Mouse (Mus musculus): ENCODE data around the gene Frmd4a. TPM values are rescaled to one million over a fixed set of nuclear protein-coding genes. Genes with fewer than 3 reads are reported as not detected.

Gene Frmd4a
- polyA plus RNA-seq, 1 experiment: 22.8 TPM

DNA sequence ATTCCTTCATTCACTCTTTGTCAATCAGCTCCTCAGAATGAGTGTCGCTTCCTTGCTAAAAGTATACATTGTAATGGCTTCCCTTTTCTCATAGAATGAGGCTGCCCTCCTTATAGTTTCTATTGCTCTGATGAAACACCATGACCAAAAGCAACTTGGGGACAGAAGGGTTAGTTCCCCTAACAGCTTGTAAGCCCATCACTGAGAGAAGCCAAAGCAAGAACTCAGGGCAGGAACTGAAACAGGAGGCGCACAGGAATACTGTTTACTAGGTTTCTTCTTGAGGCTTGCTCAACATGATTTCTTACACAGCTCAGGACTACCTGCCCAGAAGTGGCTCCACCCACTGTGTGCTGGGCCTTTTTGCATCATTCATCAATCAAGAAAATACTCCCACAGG, 273.0 kb downstream of the Frmd4a start:
- TF ChIP-seq CTCF (IDR thresholded peaks at IDR 0.05; ENCODE audit: control insufficient read depth, insufficient read depth, low read length): no peak
- TF ChIP-seq POLR2A (IDR thresholded peaks at IDR 0.05; ENCODE audit: borderline replicate concordance, control insufficient read depth, low read depth, low read length): no peak
- Histone ChIP-seq H3K27ac (ENCODE audit: control insufficient read depth, insufficient read depth, low read depth, low read length, poor library complexity) (no peak overlapping the region), H3K4me1 (ENCODE audit: control insufficient read depth, insufficient read depth, low read length) (no peaks in the 10 kb centered on the region), H3K4me3 (replicated peaks; ENCODE audit: control insufficient read depth, low read depth, low read length) (no peak overlapping the region)
- WGBS: 60% methylated on average over 2 of the region's 2 CpGs

DNA sequence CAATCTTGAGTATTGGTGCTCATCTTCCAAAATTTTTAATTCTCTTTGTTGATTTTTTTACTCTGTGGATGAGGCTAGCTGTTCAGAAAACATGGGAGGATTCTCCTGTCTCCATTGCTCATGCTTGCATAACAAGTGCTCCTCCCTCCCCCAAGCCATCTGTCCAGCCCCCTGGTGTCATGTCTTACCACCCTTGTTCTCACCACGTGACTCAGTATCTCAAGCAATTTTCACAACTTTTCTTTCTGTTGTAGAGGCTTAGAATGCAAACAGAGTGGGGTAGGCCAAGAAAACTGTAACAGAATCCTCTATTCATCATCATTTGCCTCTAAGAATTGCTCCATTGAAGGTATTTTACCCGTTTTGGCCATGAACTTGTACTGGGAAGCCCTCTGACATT, 273.6 kb downstream of the Frmd4a start:
- WGBS: 42% methylated on average over 2 of the region's 2 CpGs
- no peak for TF ChIP-seq CTCF (IDR thresholded peaks at IDR 0.05; ENCODE audit: control insufficient read depth, insufficient read depth, low read length)
- TF ChIP-seq POLR2A (IDR thresholded peaks at IDR 0.05; ENCODE audit: borderline replicate concordance, control insufficient read depth, low read depth, low read length): no peak
- H3K4me3 ChIP-seq (replicated peaks; ENCODE audit: control insufficient read depth, low read depth, low read length): no peak overlapping the region
- H3K4me1 ChIP-seq (ENCODE audit: control insufficient read depth, insufficient read depth, low read length): no peaks in the 10 kb centered on the region
- H3K27ac ChIP-seq (ENCODE audit: control insufficient read depth, insufficient read depth, low read depth, low read length, poor library complexity): no peak overlapping the region

DNA sequence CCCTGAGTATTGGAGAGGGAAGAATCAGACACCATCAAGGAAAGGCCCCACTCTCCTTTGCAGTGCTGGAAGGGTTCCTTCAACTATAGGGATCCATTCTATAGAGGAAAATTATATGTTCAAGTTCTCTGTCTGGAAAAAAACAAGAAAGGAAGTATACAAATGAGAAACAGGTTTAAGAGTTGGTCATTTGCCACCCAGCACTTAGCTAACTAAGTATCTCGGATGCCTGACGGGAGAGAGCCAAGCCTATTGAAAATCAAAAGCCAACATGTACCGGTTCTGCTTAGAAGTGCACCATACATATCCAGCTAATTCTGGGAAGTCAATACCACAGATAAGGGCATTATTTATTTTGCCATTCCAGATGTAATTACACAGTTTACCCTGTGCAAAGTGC, 274.2 kb downstream of the Frmd4a start:
- TF ChIP-seq POLR2A (IDR thresholded peaks at IDR 0.05; ENCODE audit: borderline replicate concordance, control insufficient read depth, low read depth, low read length) (no peak), CTCF (IDR thresholded peaks at IDR 0.05; ENCODE audit: control insufficient read depth, insufficient read depth, low read length) (no peak)
- H3K4me3 ChIP-seq (replicated peaks; ENCODE audit: control insufficient read depth, low read depth, low read length): no peak overlapping the region
- no peaks in the 10 kb centered on the region for H3K4me1 ChIP-seq (ENCODE audit: control insufficient read depth, insufficient read depth, low read length)
- H3K27ac ChIP-seq (ENCODE audit: control insufficient read depth, insufficient read depth, low read depth, low read length, poor library complexity): no peak overlapping the region
- WGBS: 81% methylated on average over 3 of the region's 3 CpGs

DNA sequence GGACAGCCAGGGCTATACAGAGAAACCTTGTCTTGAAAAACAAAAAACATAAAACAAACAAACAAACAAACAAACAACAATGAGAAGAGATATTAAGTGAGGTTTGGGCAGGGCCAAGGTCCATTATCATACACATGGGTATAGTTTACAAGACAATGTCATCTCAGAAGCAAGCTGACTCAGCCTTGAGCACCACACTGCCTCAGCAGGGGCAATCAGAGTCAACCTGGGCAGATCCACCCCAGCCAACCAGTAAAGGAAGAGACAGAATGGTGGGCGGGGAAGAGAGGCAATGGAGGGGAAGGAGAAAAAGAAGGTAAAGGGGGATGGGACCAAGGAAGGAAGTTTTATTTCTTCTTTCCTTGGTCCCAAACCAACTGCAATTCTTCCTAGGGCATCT, 276.2 kb downstream of the Frmd4a start:
- 86% methylated on average over 1 of the region's 1 CpGs for WGBS
- H3K27ac ChIP-seq (ENCODE audit: control insufficient read depth, insufficient read depth, low read depth, low read length, poor library complexity): no peak overlapping the region
- no peak for TF ChIP-seq CTCF (IDR thresholded peaks at IDR 0.05; ENCODE audit: control insufficient read depth, insufficient read depth, low read length)
- TF ChIP-seq POLR2A (IDR thresholded peaks at IDR 0.05; ENCODE audit: borderline replicate concordance, control insufficient read depth, low read depth, low read length): no peak
- H3K4me1 ChIP-seq (ENCODE audit: control insufficient read depth, insufficient read depth, low read length): no peaks in the 10 kb centered on the region; the same call in 1 of the 2 replicates
- no peak overlapping the region for H3K4me3 ChIP-seq (replicated peaks; ENCODE audit: control insufficient read depth, low read depth, low read length)

DNA sequence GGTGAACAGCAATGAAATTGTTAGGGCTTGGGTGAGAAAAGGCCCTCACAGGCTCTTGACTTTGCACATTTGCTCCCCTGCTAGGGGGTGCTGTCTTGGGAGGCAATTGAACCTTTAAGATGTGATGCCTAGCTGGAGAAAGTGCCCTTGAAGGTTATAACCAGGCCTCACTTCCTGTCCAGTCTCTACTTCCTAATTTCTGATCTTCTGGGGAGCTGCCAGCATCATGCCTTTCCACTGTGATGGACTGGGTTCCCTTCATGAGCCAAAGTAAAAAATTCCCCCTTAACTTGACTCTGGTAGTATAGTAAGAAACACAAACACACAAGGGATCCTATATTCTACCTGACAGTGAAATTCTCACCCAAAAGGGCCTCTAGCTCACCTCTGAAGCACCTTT, 278.1 kb downstream of the Frmd4a start:
- Histone ChIP-seq H3K4me1 (ENCODE audit: control insufficient read depth, insufficient read depth, low read length) (no peaks in the 10 kb centered on the region; the same call in 1 of the 2 replicates), H3K4me3 (replicated peaks; ENCODE audit: control insufficient read depth, low read depth, low read length) (no peak overlapping the region), H3K27ac (ENCODE audit: control insufficient read depth, insufficient read depth, low read depth, low read length, poor library complexity) (no peak overlapping the region)
- TF ChIP-seq CTCF (IDR thresholded peaks at IDR 0.05; ENCODE audit: control insufficient read depth, insufficient read depth, low read length): no peak
- TF ChIP-seq POLR2A (IDR thresholded peaks at IDR 0.05; ENCODE audit: borderline replicate concordance, control insufficient read depth, low read depth, low read length): no peak

DNA sequence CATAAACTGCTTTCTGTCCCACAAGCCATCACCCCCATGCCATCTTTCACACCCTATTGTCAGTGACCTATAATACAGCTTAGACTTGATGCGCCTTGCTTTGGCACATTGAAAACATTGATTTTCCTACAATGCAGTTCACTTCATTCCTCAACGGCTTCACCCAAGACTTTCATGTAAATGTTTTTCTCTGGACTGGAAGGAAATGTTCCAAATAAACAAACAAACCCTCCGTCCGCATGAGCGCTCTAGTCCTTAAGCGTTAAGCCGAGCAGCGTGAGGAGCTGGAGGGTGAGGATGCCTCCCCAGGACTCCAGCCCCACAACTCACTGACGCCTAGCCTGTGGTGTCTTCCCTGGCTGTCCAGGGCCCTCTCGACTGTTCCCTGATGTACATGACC, 279.4 kb downstream of the Frmd4a start:
- TF ChIP-seq CTCF (IDR thresholded peaks at IDR 0.05; ENCODE audit: control insufficient read depth, insufficient read depth, low read length) (no peak), POLR2A (IDR thresholded peaks at IDR 0.05; ENCODE audit: borderline replicate concordance, control insufficient read depth, low read depth, low read length) (no peak)
- no peak overlapping the region for H3K4me3 ChIP-seq (replicated peaks; ENCODE audit: control insufficient read depth, low read depth, low read length)
- WGBS: 85% methylated on average over 10 of the region's 10 CpGs
- H3K27ac ChIP-seq (ENCODE audit: control insufficient read depth, insufficient read depth, low read depth, low read length, poor library complexity): no peak overlapping the region
- H3K4me1 ChIP-seq (ENCODE audit: control insufficient read depth, insufficient read depth, low read length): no peaks in the 10 kb centered on the region; the same call in 1 of the 2 replicates

DNA sequence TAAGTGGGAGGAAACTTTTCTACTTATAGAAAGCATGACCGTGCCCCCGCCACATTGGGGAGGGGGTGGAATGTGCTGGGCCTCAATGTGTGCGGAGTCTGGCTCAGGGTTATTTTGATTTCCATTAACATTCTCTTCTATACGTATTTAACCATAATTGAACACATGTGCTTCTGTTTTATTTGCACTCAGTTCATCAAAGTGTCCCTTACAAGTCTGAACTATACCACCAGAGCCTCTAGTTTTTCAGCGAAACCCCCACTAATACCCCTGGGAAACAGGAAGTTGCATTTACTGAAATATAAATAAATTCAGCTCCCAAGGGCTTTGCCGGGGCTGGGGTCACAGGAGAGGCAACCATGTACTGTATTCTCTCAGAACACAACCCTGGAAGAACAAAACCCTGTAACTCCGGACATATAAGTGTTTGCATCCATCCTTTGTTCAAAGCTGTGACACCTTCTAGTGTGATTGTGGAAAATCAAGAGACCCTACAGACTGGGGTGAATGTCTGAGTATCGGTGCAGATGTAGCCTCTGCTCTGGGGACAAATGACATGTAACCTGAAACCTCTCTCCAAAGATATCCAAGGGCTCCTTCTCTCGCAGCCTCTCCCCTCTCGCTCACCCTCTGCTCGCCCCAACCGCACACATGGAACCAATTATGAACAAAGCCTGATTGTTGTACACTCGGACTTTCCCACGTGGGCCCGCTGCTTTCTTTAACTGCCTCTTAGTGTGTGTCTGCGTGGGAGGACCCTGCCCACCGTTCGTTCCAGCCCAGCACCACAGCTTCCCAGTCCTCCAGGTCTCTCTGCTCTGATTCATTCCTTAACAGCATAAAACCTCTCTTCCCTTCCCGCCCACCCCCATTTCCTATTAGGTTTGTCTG, 281.1 kb downstream of the Frmd4a start:
- no peak overlapping the region for H3K4me3 ChIP-seq (replicated peaks; ENCODE audit: control insufficient read depth, low read depth, low read length)
- no peak overlapping the region for H3K27ac ChIP-seq (ENCODE audit: control insufficient read depth, insufficient read depth, low read depth, low read length, poor library complexity)

DNA sequence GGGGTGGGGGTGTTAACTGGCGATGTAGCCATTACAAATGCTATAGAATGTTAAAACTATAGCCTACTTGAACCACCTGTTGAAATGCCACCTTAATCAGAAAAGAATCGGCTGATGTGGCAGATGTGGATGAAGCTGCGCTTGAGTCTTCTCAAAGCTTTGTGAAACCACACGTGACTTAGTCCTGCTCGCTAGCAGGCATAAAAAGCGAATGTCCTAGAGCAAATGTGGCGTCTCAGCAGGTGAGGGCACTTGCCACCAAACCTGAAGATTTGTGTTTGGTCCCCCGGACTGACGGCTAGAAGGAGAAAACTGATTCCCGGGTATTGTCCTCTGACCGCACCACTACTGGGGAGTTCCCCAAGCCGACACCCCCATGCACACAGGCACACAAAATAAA, 282.1 kb downstream of the Frmd4a start:
- Histone ChIP-seq H3K4me1 (ENCODE audit: control insufficient read depth, insufficient read depth, low read length) (no peaks in the 10 kb centered on the region; the same call in 1 of the 2 replicates), H3K4me3 (replicated peaks; ENCODE audit: control insufficient read depth, low read depth, low read length) (no peak overlapping the region), H3K27ac (ENCODE audit: control insufficient read depth, insufficient read depth, low read depth, low read length, poor library complexity) (no peak overlapping the region)
- TF ChIP-seq POLR2A (IDR thresholded peaks at IDR 0.05; ENCODE audit: borderline replicate concordance, control insufficient read depth, low read depth, low read length) (no peak), CTCF (IDR thresholded peaks at IDR 0.05; ENCODE audit: control insufficient read depth, insufficient read depth, low read length) (no peak)
- 75% methylated on average over 12 of the region's 12 CpGs for WGBS

More for the DNA sequence above, 281.1 kb downstream of the Frmd4a start:
- TF ChIP-seq CTCF (IDR thresholded peaks at IDR 0.05; ENCODE audit: control insufficient read depth, insufficient read depth, low read length) (no peak), POLR2A (IDR thresholded peaks at IDR 0.05; ENCODE audit: borderline replicate concordance, control insufficient read depth, low read depth, low read length) (no peak)
- 29% methylated on average over 19 of the region's 19 CpGs for WGBS
- no peaks in the 10 kb centered on the region; the same call in 1 of the 2 replicates for H3K4me1 ChIP-seq (ENCODE audit: control insufficient read depth, insufficient read depth, low read length)

Measured in bone marrow, adult 2 months (tissue).